Mouse (Mus musculus): ENCODE measurements around the gene Wdr82. TPM values are rescaled to one million over a fixed set of nuclear protein-coding genes. Genes with fewer than 3 reads are reported as not detected.

The Wdr82 gene
- total RNA-seq, 1 experiment from 2014 or later, result 89.5 TPM

GRCm38 (mm10) chr9:106192024-106192423 lies 21.3 kb downstream of the Wdr82 start:
- no peak for ATAC-seq (replicated peaks; ENCODE audit: insufficient number of reproducible peaks, low FRiP score, low TSS enrichment, poor library complexity, severe bottlenecking)

DNA sequence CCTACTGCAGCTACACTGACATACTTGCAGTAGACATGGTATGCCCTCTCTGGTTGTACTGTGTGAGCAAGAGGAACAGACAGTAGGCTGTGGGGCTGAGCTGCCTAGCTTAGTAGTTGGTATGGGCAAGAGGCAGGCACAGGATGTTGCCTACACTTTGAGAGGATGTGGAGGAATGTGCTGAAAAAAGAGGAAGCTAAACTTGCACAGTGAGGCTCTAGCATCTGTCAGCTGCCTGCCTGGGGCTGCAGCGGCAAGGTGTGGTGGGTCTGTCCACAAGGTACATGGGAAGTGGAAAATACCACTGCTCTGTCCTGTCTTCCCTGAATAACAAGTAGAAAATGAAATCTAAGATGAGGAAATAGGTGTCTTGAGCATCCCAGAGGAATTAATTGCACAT lies 22.3 kb downstream of the Wdr82 start:
- peak; percentile 51 for ATAC-seq (replicated peaks; ENCODE audit: insufficient number of reproducible peaks, low FRiP score, low TSS enrichment, poor library complexity, severe bottlenecking)

DNA sequence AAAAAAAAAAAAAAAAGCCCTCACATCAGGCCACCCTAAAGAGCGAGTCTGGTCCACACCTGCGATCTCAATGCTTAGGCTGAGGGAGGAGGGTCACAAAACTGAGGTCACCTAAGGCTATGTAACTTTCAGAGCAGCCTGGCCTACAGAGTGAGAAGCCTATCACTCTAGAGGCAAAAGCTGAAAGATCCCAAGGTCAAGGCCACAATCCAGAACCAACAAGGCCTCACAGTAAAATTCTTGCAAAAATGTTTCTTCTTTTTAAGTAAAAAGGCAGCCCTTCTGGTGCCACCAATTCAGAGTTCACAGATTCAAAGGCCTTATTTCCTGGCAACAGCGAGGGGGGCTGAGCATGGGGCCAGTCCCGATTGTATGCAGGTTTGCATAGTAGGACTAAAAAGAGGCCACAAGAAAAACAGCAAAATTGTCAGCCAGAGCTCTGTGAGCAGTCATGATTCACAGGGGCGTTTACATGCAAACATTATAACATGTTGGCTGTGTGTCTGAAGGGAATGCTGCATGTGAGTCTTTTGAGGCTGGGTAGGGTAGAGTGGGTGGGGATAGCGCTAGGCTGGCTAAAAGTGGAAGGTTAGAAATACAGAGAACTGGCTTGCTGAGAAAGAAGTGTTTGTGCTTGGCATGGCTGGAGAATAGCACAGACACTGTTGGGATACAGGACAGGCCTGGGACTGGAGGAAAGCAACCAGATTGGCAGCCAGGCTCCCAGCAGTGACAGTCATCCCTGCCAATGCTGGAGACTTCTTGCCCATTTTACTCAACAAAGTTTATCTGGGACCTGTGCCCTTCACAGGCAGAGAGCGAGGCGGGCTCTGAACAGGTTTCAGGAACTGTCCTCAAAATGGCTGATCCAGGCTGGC lies 23.4 kb downstream of the Wdr82 start:
- no peak for ATAC-seq (replicated peaks; ENCODE audit: insufficient number of reproducible peaks, low FRiP score, low TSS enrichment, poor library complexity, severe bottlenecking)

DNA sequence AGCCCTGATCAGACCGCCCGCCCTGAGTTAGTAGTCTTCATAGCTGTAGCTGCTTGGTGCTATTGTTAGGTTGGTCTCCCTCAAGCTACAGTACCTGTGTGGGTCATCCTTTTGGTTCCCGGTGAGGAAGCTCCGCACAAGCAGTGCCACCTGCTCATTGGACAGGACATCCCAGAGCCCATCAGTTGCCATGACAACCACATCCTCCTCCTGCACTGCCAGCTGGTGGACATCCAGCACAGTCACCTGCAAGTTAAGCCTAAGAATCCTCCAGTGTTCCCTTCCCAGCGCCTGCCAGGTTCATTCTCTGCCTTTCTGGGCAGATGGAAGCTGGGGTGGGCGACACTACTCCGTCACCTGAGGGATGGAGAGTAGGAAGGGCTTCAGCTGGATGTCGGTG lies 25.0 kb downstream of the Wdr82 start:
- no peak for ATAC-seq (replicated peaks; ENCODE audit: insufficient number of reproducible peaks, low FRiP score, low TSS enrichment, poor library complexity, severe bottlenecking)

GRCm38 (mm10) chr9:106197081-106197713 lies 26.5 kb downstream of the Wdr82 start:
- ATAC-seq (replicated peaks; ENCODE audit: insufficient number of reproducible peaks, low FRiP score, low TSS enrichment, poor library complexity, severe bottlenecking), result no peak

DNA sequence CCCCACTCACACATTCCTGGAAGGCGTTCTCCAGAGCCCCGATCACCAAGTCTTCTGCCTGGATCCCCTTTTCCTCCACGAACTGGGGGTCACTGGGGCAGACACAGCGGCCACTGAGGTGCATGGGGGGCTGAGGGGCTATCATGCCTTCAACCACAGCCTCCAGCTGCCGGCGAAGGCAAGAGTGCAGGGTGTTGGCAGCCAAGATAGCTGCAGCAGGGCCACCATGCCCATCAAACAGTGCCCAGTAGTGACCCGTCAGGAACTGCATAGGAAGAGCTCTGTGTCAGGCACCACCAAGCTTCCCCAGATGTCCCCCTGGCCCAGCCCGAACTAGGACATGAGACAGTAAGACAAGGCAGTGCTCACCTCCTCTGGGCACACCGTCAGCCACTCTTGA lies 27.0 kb downstream of the Wdr82 start:
- no peak for ATAC-seq (replicated peaks; ENCODE audit: insufficient number of reproducible peaks, low FRiP score, low TSS enrichment, poor library complexity, severe bottlenecking)

DNA sequence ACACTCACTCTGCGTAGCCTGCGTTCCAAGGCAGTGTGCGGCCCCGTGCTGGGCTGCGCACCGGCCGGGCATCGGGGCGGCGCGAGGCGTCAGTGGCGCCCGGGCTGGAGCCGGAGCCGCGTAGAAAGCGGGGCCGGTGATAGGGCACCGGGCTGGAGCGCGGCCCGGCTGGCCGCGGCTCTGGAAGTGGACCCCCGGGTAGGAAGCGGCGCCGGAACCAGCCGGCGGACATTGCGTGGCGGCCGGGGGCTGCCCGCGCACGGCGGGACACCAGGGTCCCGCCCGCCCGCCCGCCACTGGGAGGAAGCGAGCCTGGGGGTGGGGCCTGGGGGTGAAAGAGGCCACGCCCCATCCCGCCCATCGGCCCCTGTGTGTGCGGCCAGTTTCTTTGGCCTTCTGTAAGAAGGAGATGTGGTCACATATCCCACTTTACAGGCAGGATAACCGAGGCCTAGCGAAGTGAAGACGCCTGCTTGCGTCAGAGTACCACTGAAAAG lies 28.3 kb downstream of the Wdr82 start:
- peak; percentile 34 for ATAC-seq (replicated peaks; ENCODE audit: insufficient number of reproducible peaks, low FRiP score, low TSS enrichment, poor library complexity, severe bottlenecking)

DNA sequence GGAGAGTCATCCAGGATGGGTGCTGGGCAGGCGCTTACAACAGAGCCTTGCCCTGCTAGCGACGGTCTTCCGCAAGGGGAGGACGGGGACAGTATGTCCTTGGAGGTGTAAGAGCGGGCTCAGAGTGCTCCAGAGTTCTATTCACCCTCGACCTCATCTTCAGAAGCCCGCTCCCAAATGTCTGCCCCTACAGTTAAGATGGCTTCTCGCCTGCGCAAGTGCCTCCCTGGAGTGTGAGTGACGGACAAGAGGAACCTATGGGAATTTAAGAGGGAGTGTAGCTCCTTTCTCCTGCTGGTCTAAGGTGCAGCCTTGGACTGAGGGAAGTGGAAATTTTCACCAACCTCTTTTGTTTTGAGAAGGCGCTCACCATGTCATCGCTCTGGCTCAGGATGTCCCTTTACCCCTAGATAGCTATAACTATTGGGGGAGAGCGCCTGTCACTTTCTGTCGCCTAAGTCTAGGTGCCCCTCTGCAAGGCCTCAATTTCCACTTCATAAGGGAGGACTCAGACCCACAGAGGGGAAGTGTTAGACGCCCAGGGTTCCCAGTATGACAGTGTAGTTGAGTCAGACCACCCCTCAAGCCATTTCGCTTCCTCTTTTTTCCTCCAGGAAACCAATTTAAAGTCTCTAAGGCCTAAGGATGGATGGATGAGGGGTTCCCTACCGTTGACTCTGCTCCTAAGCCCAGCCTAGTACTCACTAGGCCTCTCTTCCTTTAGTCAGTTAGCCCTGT lies 29.0 kb downstream of the Wdr82 start, which contains the start of gene Ppm1m:
Gene Ppm1m (minus strand): TSS at position 212 of the 738 bp plus-strand sequence.
- no peak for ATAC-seq (replicated peaks; ENCODE audit: insufficient number of reproducible peaks, low FRiP score, low TSS enrichment, poor library complexity, severe bottlenecking)

GRCm38 (mm10) chr9:106201895-106202294 lies 31.2 kb downstream of the Wdr82 start:
- ATAC-seq (replicated peaks; ENCODE audit: insufficient number of reproducible peaks, low FRiP score, low TSS enrichment, poor library complexity, severe bottlenecking), result no peak

- ATAC-seq (replicated peaks; ENCODE audit: insufficient number of reproducible peaks, low FRiP score, low TSS enrichment, poor library complexity, severe bottlenecking), result peak; percentile 46; the same call in 1 of the 2 replicates
Measured at GRCm38 (mm10) chr9:106202819-106203636, 32.3 kb downstream of the Wdr82 start, which contains the start of gene Twf2. Gene Twf2, plus strand, starts transcription at chr9:106203108.

GRCm38 (mm10) chr9:106203990-106204851 lies 33.5 kb downstream of the Wdr82 start:
- ATAC-seq (replicated peaks; ENCODE audit: insufficient number of reproducible peaks, low FRiP score, low TSS enrichment, poor library complexity, severe bottlenecking), result 0 out of 2 replicates have a peak, but pooled peaks have one; percentile 25

DNA sequence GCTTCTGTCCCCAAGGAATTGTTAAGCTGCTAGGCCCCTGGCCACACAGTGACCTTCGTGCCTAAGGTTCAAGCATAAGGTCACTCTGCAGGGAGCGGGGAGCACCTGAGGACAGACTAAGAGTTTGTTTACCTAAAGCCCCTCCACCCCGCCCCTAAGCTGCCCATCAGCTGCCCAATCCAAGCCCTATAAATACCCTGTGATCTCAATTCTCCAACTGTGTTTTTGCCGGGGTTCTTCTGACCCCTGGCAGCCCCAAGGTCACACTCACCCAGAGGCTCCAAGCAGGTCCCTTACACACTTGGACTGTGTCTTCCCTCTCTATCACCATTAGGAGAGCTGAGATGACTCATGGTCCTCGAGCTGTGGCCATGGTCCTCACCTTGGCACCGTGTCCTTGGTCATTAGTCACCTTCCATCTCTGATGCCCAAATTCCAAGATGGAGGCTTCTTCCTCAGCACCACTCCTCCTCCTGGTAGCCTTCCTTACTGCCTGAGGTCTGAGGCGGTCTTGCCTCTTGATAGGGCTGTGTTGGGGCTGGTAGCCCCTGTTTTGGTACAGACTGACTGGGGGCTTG lies 35.1 kb downstream of the Wdr82 start:
- ATAC-seq (replicated peaks; ENCODE audit: insufficient number of reproducible peaks, low FRiP score, low TSS enrichment, poor library complexity, severe bottlenecking), result no peak

GRCm38 (mm10) chr9:106206515-106206914 lies 35.8 kb downstream of the Wdr82 start:
- ATAC-seq (replicated peaks; ENCODE audit: insufficient number of reproducible peaks, low FRiP score, low TSS enrichment, poor library complexity, severe bottlenecking), result no peak

DNA sequence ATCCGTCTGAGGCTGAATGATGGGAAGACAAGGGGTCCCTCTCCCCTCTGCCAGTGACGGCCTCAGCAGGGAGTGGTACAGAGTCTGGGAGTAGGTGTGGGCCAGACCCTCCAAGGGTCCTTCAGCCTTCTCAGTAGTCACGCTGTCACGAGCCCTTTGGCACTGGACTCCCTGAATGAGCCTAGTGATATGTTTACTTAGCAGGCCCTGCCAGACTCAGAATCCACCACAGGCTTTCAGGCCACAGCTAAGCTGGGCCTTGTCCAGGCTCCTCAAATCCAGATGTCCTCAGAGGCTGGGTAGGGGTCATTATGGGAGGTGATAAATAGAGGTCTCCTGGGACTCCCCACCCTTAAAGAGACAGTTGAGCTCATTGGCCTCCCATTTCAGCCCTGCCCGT lies 37.5 kb downstream of the Wdr82 start:
- no peak for ATAC-seq (replicated peaks; ENCODE audit: insufficient number of reproducible peaks, low FRiP score, low TSS enrichment, poor library complexity, severe bottlenecking)

GRCm38 (mm10) chr9:106209954-106210353 lies 39.2 kb downstream of the Wdr82 start:
- ATAC-seq (replicated peaks; ENCODE audit: insufficient number of reproducible peaks, low FRiP score, low TSS enrichment, poor library complexity, severe bottlenecking), result no peak

- no peak for ATAC-seq (replicated peaks; ENCODE audit: insufficient number of reproducible peaks, low FRiP score, low TSS enrichment, poor library complexity, severe bottlenecking)
Measured at GRCm38 (mm10) chr9:106210853-106211609, 40.3 kb downstream of the Wdr82 start.
